Mouse (Mus musculus) midbrain, postnatal 0 days (tissue): ENCODE data around the gene Nup62. TPM values are rescaled to one million over a fixed set of nuclear protein-coding genes. Genes with fewer than 3 reads are reported as not detected.

ENCODE experiments used
- ATAC-seq: fragments of 200-750 bp; cut with Nextera tagmentation; 2 replicates; pipeline ENCODE4 v1.8.0; 2017; ENCODE audit warnings: moderate number of reproducible peaks, mild to moderate bottlenecking, moderate TSS enrichment, moderate library complexity; ENCODE audit not compliant: low FRiP score
- DNase-seq: peaks from one replicate; pipeline ENCODE4 v3.0.0-alpha.2; 2015; ENCODE audit warnings: low spot score
- H3K27ac ChIP-seq: fragments of 300-500 bp; sonication (generic); 2 replicates; pipeline ENCODE4 v1.5.1; 2014; ENCODE audit warnings: low read depth, mild to moderate bottlenecking, low read length, mixed read lengths
- H3K27me3 ChIP-seq: fragments of 300-500 bp; sonication (generic); 2 replicates; pipeline ENCODE4 v1.6.1; 2014; ENCODE audit warnings: low read length, control low read depth, mixed read lengths; ENCODE audit not compliant: insufficient read depth
- H3K36me3 ChIP-seq: fragments of 300-500 bp; sonication (generic); 2 replicates; pipeline ENCODE4 v1.6.1; 2014; ENCODE audit warnings: low read length, control low read depth, mixed read lengths; ENCODE audit not compliant: insufficient read depth
- H3K4me1 ChIP-seq: fragments of 300-500 bp; sonication (generic); 2 replicates; pipeline ENCODE4 v1.6.1; 2014; ENCODE audit warnings: mild to moderate bottlenecking, control low read depth, antibody characterized with exemption, low read length, mixed read lengths; ENCODE audit not compliant: insufficient read depth
- H3K4me2 ChIP-seq: fragments of 300-500 bp; sonication (generic); 2 replicates; pipeline ENCODE4 v1.6.1; 2014; ENCODE audit warnings: low read depth, mild to moderate bottlenecking, low read length, mixed read lengths; ENCODE audit not compliant: poor library complexity, severe bottlenecking
- H3K4me3 ChIP-seq: fragments of 300-500 bp; sonication (generic); 2 replicates; pipeline ENCODE4 v1.5.1; 2014; ENCODE audit warnings: low read depth, mild to moderate bottlenecking, low read length, moderate library complexity
- H3K9ac ChIP-seq: fragments of 300-500 bp; sonication (generic); replicated peaks from 2 replicates; pipeline ENCODE4 v1.6.1; 2014; ENCODE audit warnings: mild to moderate bottlenecking, low read length, moderate library complexity, mixed read lengths; ENCODE audit not compliant: poor library complexity, severe bottlenecking
- H3K9me3 ChIP-seq: fragments of 300-500 bp; sonication (generic); 2 replicates; pipeline ENCODE4 v1.6.1; 2016; ENCODE audit warnings: low read length, control low read depth
- CTCF ChIP-seq: IDR thresholded peaks from 2 replicates; pipeline ENCODE4 v1.5.1; 2016; ENCODE audit warnings: antibody characterized with exemption, mild to moderate bottlenecking
- WGBS: fragments of 180-500 bp; shearing (Covaris S2); extraction: QIAGEN DNeasy Blood & Tissue Kit; methylation state at CpG from one replicate; pipeline ENCODE4 v1.1.7; 2014; 5-methylcytosine and 5-hydroxymethylcytosine counted together
- polyA plus RNA-seq: library from polyadenylated mRNA; unstranded; fragments of >200 nt; fragmentation: Nextera tagmentation; extraction: Ambion mirVana; gene quantifications from 2 replicates; pipeline ENCODE4 v1.2.1, GENCODE M21; 2015
- total RNA-seq: library from RNA; depleted of rRNA; stranded (reverse); fragments of >200 nt; gene quantifications from 2 replicates; pipeline ENCODE4 v1.2.3, GENCODE M21; 2014

Gene Nup62
- total and polyA plus RNA-seq, 2 experiments from 2014 or later = 46.9 to 65.9 TPM

DNA sequence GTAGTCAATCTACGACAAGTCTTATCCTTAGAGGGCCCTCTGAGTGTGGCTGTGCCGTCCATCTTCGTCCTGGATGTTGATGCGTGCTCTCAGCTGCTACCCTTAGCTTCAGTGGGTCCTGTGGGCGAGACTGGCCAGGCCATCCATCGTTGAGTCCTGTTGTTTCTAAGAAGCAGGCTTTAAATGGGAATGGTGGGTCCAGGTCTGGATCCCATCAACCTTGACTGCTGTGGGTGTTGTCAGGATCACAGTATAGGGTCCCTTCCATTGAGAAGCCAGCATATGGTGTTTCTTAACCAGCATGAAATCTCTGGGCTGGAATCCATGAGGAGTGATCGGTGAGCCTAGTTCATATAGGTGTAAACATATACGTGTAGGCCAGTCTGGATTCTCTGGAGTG lies 35.8 kb upstream of the Nup62 start:
- H3K4me1 ChIP-seq = no peaks in the 10 kb centered on the region
- H3K4me2 ChIP-seq = no peak overlapping the region
- TF ChIP-seq CTCF = no peak
- no peak overlapping the region for H3K9ac ChIP-seq
- H3K4me3 ChIP-seq = no peak overlapping the region
- 87% methylated on average over 8 of the region's 8 CpGs for WGBS
- H3K9me3 ChIP-seq = no peaks in the 10 kb centered on the region
- DNase-seq (no peak), ATAC-seq (no peak)
- H3K27ac ChIP-seq = no peak overlapping the region
- peaks cover 15% of the 10 kb centered on the region; the same call in 1 of the 2 replicates for H3K36me3 ChIP-seq
- H3K27me3 ChIP-seq = no peaks in the 10 kb centered on the region

DNA sequence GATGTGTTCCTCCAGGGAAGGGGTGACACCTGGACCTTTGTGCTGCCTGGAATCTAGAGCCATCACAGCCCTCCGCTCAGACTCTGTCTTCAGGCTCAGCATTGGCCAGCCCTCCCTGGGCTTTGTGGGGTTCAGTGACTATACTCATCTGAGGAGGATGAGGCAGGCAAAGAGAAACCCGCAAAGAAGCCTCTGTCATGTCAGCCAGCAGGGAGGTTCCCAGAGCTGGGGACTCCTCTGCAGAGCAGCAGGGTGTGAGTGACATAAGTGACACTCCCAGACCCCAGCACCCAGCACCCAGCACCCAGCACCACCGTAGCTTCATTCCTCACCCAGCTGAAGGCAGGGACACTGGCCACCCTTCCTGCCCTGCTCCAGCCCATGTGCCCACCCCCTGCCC lies 26.4 kb upstream of the Nup62 start:
- WGBS = 68% methylated on average over 3 of the region's 3 CpGs
- Histone ChIP-seq H3K36me3 (no peaks in the 10 kb centered on the region), H3K27me3 (no peaks in the 10 kb centered on the region), H3K27ac (no peak overlapping the region), H3K9ac (no peak overlapping the region), H3K4me3 (no peak overlapping the region), H3K9me3 (no peaks in the 10 kb centered on the region), H3K4me1 (no peaks in the 10 kb centered on the region), H3K4me2 (no peak overlapping the region)
- DNase-seq = no peak
- ATAC-seq = no peak
- no peak for TF ChIP-seq CTCF

DNA sequence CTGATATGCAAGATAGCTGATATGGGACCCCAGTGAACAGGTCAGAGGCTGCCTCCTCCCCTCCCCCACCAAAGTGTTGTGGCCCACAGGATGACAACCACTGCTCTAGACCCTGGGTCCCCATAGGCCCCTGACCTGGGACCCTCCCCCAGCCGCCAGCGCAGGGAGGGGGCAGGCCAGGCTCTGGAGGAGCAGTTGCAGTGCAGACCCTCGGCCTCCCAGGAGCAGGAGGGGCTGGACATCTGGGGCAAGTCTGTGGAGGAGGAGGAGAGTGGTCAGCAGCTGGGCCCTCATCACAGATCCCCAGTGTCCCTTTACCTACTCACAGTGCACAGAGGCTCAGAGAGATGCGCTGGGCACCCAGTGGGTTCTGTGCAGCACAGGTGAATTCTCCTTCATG lies 25.8 kb upstream of the Nup62 start:
- no peak for ATAC-seq
- no peak for DNase-seq
- H3K9ac ChIP-seq = no peak overlapping the region
- no peaks in the 10 kb centered on the region for H3K36me3 ChIP-seq
- TF ChIP-seq CTCF = no peak
- WGBS = 66% methylated on average over 4 of the region's 4 CpGs
- H3K4me1 ChIP-seq = no peaks in the 10 kb centered on the region
- no peak overlapping the region for H3K27ac ChIP-seq
- H3K9me3 ChIP-seq = no peaks in the 10 kb centered on the region
- no peak overlapping the region for H3K4me2 ChIP-seq
- H3K4me3 ChIP-seq = no peak overlapping the region
- no peaks in the 10 kb centered on the region for H3K27me3 ChIP-seq

DNA sequence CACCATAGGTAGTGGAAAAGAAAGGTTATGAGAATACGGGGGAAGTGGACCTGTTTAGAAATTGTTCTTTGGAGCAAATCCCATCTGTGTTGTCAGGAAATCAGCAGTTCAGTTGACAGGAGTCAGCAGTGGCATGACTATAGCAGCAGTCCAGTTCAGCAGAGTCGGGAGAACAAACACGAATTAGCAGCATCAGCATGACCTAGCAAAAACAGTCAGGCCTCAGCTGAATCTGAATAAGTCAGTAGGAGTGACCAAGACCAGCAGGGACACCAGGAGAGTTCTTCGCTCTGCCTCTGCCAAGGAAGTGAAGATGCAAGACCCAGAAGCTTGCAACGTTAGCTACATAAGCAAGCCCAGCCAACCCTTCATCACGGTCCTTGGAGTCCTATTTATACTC lies 23.1 kb upstream of the Nup62 start:
- no peaks in the 10 kb centered on the region for H3K9me3 ChIP-seq

GRCm38 (mm10) chr7:44808927-44809326 lies 7.0 kb upstream of the Nup62 start:
- Histone ChIP-seq H3K9me3 (no peaks in the 10 kb centered on the region), H3K4me3 (no peak overlapping the region), H3K9ac (no peak overlapping the region), H3K27me3 (no peaks in the 10 kb centered on the region), H3K4me1 (no peaks in the 10 kb centered on the region), H3K4me2 (no peak overlapping the region), H3K36me3 (no peaks in the 10 kb centered on the region), H3K27ac (no peak overlapping the region)
- no peak for ATAC-seq
- DNase-seq = no peak
- no peak for TF ChIP-seq CTCF
- WGBS = 77% methylated on average over 2 of the region's 2 CpGs

More for the DNA sequence above, 23.1 kb upstream of the Nup62 start:
- TF ChIP-seq CTCF = no peak
- Histone ChIP-seq H3K27me3 (no peaks in the 10 kb centered on the region), H3K4me1 (no peaks in the 10 kb centered on the region), H3K4me3 (no peak overlapping the region), H3K4me2 (no peak overlapping the region), H3K27ac (no peak overlapping the region), H3K36me3 (no peaks in the 10 kb centered on the region), H3K9ac (no peak overlapping the region)
- DNase-seq = no peak
- ATAC-seq = no peak
- WGBS = 88% methylated on average over 6 of the region's 6 CpGs

- no peak overlapping the region for H3K4me3 ChIP-seq
- no peak for TF ChIP-seq CTCF
- H3K27me3 ChIP-seq = no peaks in the 10 kb centered on the region
- no peaks in the 10 kb centered on the region for H3K4me1 ChIP-seq
- H3K9me3 ChIP-seq = no peaks in the 10 kb centered on the region
- no peak overlapping the region for H3K27ac ChIP-seq
- H3K4me2 ChIP-seq = no peak overlapping the region
- DNase-seq (no peak), ATAC-seq (no peak)
- H3K36me3 ChIP-seq = no peaks in the 10 kb centered on the region
- no peak overlapping the region for H3K9ac ChIP-seq
- WGBS = 87% methylated on average over 3 of the region's 3 CpGs
Measured at GRCm38 (mm10) chr7:44809466-44809865, 6.4 kb upstream of the Nup62 start.
